11 mouse cellular contexts compared by ENCODE assay signal in the genomic region with DNA sequence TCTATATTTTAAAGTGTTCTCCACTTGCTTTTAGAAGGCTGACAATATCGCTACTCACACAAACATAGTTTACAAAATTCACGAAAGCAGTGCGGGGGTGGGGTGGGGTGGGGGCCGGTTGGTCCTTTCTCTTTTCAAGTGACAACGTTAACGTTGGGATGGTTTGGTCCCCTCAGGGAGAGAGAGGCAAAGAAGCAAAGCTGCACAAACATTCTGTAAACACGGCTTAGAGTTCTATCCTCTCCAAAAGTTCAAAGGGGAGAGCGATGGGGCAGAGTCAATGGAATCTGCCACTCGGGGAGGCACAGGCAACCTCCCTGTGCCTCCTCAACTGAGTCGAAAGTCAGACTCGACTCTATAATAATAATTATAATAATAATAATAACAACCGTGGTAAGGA. TPM values are rescaled to one million over a fixed set of nuclear protein-coding genes. Genes with fewer than 3 reads are reported as not detected.
DNase-seq lines count a peak whose midpoint lies in the region; ATAC-seq and TF ChIP-seq lines count a peak whose summit lies in the region.
"Had no signal": no experiment of that assay in that cellular context is flagged by ENCODE, and none has a peak within 500 bp of the region (broad histone marks: within the 10 kb centered on the region; RNA-seq: fewer than 3 reads in every experiment).

No protein-coding gene starts in this region.

- no peaks in the 10 kb centered on the region for H3K36me3 ChIP-seq in heart, embryonic 14.5 days (ENCODE audit: control insufficient read depth, insufficient read depth, low read length)
- H3K36me3 ChIP-seq in hindbrain, embryonic 15.5 days: no peaks in the 10 kb centered on the region
- H3K36me3 ChIP-seq in midbrain, embryonic 12.5 days: no peaks in the 10 kb centered on the region

- H3K4me1 ChIP-seq in heart, embryonic 14.5 days (ENCODE audit: control insufficient read depth in 2 of 2, insufficient read depth in 2 of 2, low read length in 2 of 2): peaks cover 6 to 22% of the 10 kb centered on the region in 2 experiments
- H3K4me1 ChIP-seq in cortical plate, adult 2 months (ENCODE audit: control insufficient read depth, insufficient read depth, low read length): no peaks in the 10 kb centered on the region
- H3K4me1 ChIP-seq in hindbrain, embryonic 15.5 days (replicated peaks): peaks cover 16% of the 10 kb centered on the region
- H3K4me1 ChIP-seq in midbrain, embryonic 12.5 days: peaks cover 39% of the 10 kb centered on the region

- no peak for DNase-seq in heart, postnatal 10 days
- no peak for DNase-seq in Muller cell, postnatal 12 days (ENCODE audit: inconsistent ontology term)
- DNase-seq in ovary, postnatal 36 days (ENCODE audit: low spot score): no peak
- DNase-seq: adrenal gland, adult 2 months had no signal

- 4% methylated on average over 12 of the region's 12 CpGs for WGBS in heart, embryonic 14.5 days
- WGBS in hindbrain, embryonic 15.5 days: 2% methylated on average over 12 of the region's 12 CpGs
- under 1% methylated on average over 12 of the region's 12 CpGs for WGBS in midbrain, embryonic 12.5 days

- intact Hi-C loops in heart, postnatal 10 days (cut with DNase I): loop anchor here (10.0 kb wide), 1 partner anchor 349 kb away; no protein-coding TSS in a partner anchor

- peaks cover 92% of the 10 kb centered on the region for H3K27me3 ChIP-seq in heart, embryonic 14.5 days (ENCODE audit: control insufficient read depth, insufficient read depth, low read length)
- H3K27me3 ChIP-seq in hindbrain, embryonic 15.5 days: peaks cover 78% of the 10 kb centered on the region
- peaks cover 97% of the 10 kb centered on the region for H3K27me3 ChIP-seq in midbrain, embryonic 12.5 days

- H3K4me2 ChIP-seq in heart, embryonic 14.5 days (ENCODE audit: low read length): peak overlapping the region; percentile 49
- peak overlapping the region; percentile 43 for H3K4me2 ChIP-seq in hindbrain, embryonic 15.5 days
- peak overlapping the region; percentile 42 for H3K4me2 ChIP-seq in midbrain, embryonic 12.5 days (replicated peaks)

- no peak for ATAC-seq in heart, embryonic 14.5 days (ENCODE audit: insufficient number of reproducible peaks, insufficient read depth, low FRiP score, low read depth)
- ATAC-seq in hindbrain, embryonic 15.5 days (ENCODE audit: low FRiP score, low read depth): no peak
- no peak for ATAC-seq in midbrain, embryonic 12.5 days (ENCODE audit: low FRiP score, low read depth)
- no peak for ATAC-seq in granulocyte monocyte progenitor cell, adult 5-6 weeks (replicated peaks; ENCODE audit: poor library complexity, severe bottlenecking)

- no peak for TF ChIP-seq CTCF in cortical plate, adult 2 months (IDR thresholded peaks at IDR 0.05; ENCODE audit: extremely low read depth, insufficient read depth, low read length)

- H3K9me3 ChIP-seq in heart, embryonic 14.5 days (ENCODE audit: control insufficient read depth, low read length): no peaks in the 10 kb centered on the region
- H3K9me3 ChIP-seq in hindbrain, embryonic 15.5 days: no peaks in the 10 kb centered on the region
- no peaks in the 10 kb centered on the region for H3K9me3 ChIP-seq in midbrain, embryonic 12.5 days

- H3K9ac ChIP-seq in heart, embryonic 14.5 days (ENCODE audit: low read length): no peak overlapping the region
- no peak overlapping the region for H3K9ac ChIP-seq in hindbrain, embryonic 15.5 days
- H3K9ac ChIP-seq in midbrain, embryonic 12.5 days (replicated peaks): 0 out of 2 replicates have a peak overlapping the region, but pooled peaks have one; percentile 49

- H3K4me3 ChIP-seq in heart, embryonic 14.5 days (ENCODE audit: control insufficient read depth in 1 of 2, insufficient read depth in 1 of 2, low read depth in 1 of 2, low read length in 2 of 2): peak overlapping the region in 1 of 2 experiments; percentile 25; a peak in 2 of 4 replicates
- H3K4me3 ChIP-seq in cortical plate, adult 2 months (ENCODE audit: insufficient read depth, low read length): peak overlapping the region; percentile 47; the same call in 1 of the 2 replicates
- peak overlapping the region; percentile 30 for H3K4me3 ChIP-seq in hindbrain, embryonic 15.5 days
- H3K4me3 ChIP-seq in midbrain, embryonic 12.5 days: peak overlapping the region; percentile 37

- no peak for TF ChIP-seq POLR2A in cortical plate, adult 2 months (IDR thresholded peaks at IDR 0.05; ENCODE audit: extremely low read depth, insufficient read depth, low read length)

- no peak overlapping the region for H3K27ac ChIP-seq in heart, embryonic 14.5 days (replicated peaks in 1 of 2; ENCODE audit: control insufficient read depth in 1 of 2, insufficient read depth in 1 of 2, low read depth in 2 of 2, low read length in 2 of 2)
- no peak overlapping the region for H3K27ac ChIP-seq in cortical plate, adult 2 months (ENCODE audit: insufficient read depth, low read length)
- no peak overlapping the region for H3K27ac ChIP-seq in hindbrain, embryonic 15.5 days (replicated peaks)
- no peak overlapping the region for H3K27ac ChIP-seq in midbrain, embryonic 12.5 days (replicated peaks)

RNA-seq across cellular contexts. Expression of gene Nkx2-2, which starts 10.5 kb away (rescaled TPM):
- polyA plus RNA-seq in heart, embryonic 14.5 days (2014; fragmentation: Nextera tagmentation; extraction: Ambion mirVana): not detected in 2 replicates
- total RNA-seq in heart, postnatal 10 days (2021): not detected
- polyA plus RNA-seq in cortical plate, adult 2 months (2012; rRNA removed): 6.1 and 8.0 TPM in 2 replicates
- 2.5 TPM in 2 replicates for polyA plus RNA-seq in hindbrain, embryonic 15.5 days (2015; fragmentation: Nextera tagmentation; extraction: Ambion mirVana)
- 9.3 and 14.2 TPM in 2 replicates for polyA plus RNA-seq in midbrain, embryonic 12.5 days (2016; fragmentation: Nextera tagmentation; extraction: Ambion mirVana)
- total RNA-seq in granulocyte monocyte progenitor cell, adult 5-6 weeks (2014; fragmentation: Nextera tagmentation): not detected in 2 replicates
- not detected in 2 replicates for total RNA-seq in granulocyte monocyte progenitor cell, adult 5-6 weeks (2017)
- total RNA-seq: adrenal gland, adult 2 months had no signal
- polyA plus RNA-seq: adrenal gland, adult 2 months; gonadal fat pad, adult 2 months; testis, adult 2 months had no signal
